Mouse (Mus musculus): ENCODE measurements around the gene Gm17402.

Gene Gm17402

GRCm38 (mm10) chr3:67375063-67375462 is at the start of gene Gm17402:
TSS of gene Gm17402 (minus strand) at chr3:67375163.
- no peak for DNase-seq

DNA sequence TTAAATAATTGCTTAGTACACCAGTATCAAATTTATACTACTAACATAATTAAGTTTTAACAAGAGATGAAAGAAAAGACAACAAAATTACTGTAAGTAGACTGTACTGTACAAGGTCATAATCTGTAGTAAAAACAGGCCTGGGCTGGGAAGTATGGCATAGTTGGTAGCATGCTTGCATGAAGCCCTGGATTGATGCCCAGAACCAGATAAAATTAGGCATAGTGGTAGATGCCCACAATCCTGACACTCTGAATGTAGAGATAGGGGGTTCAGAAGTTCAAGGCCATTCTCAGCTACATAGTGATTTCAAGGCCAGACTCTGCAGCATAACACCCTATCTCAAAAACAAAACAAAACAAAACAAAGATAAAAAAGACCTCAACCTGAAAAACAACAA is 3.3 kb upstream of the Gm17402 start:
- DNase-seq: no peak

GRCm38 (mm10) chr3:67374360-67374778 is 594 bp downstream of the Gm17402 start:
- DNase-seq: no peak

- peak; percentile 87 for DNase-seq
Measured at GRCm38 (mm10) chr3:67373872-67374271, 1.1 kb downstream of the Gm17402 start, which contains the start of gene Mlf1. TSS of gene Mlf1 (plus strand) at chr3:67374097.

GRCm38 (mm10) chr3:67372781-67373180 is 2.2 kb downstream of the Gm17402 start:
- no peak for DNase-seq

DNA sequence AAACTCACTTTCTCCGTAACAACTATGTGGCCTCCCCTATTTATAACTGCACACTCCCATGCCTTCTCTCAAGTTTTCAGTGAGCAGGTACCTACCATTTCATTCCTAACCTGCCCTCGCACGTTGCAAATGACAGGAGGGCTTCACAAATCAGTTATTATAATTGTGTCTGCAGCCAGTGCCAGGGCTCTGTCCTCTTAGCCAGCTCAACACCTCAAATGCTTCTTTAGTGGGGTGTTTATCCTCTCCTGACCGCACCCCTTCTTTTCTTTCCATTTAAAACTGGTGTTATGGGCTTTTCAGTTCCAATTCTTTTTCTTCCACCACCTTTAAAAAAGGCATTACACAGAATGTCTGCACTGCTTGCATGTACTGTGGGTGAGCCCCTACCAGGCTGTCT is 2.8 kb downstream of the Gm17402 start:
- no peak for DNase-seq

- no peak for DNase-seq
Measured at GRCm38 (mm10) chr3:67369407-67370079, 5.4 kb downstream of the Gm17402 start.

- DNase-seq: no peak
Measured at GRCm38 (mm10) chr3:67367481-67367880, 7.5 kb downstream of the Gm17402 start.

DNA sequence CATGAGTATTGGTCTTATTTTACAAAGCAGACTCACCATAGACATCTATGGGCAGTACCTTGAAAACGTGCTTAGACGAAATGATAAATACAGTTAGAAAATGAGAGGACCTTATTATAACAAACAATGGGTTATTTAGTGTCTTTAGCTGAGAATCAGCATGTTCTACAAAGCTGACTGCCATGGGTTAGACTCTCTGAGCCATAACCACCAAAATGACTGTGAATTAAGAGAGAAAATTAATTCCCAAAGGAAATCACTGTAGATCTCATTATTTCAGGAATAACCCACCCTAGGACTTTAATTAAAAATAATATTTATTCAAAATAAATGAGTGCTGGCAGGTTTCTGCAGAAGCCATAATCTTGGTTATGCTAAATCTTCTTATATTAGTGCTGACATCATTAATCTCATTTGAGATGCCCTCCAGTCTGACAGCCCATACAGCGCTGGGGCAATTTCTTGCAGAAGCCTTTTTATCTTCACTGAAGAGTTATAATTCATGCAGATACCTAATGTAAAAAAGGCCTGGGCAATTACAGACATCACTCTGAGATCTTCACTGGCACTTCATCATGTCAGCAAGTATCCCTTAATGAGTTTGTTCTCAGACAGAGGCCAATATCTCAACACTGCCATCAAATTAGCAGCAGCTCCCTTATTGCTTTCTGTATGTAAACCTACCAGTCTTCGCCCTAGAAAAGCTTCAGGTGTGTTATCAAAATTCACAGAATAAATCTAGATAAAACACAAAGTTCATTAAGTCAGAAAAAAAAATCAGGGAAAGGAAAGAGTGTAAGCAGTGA is 8.7 kb downstream of the Gm17402 start:
- DNase-seq: no peak

DNA sequence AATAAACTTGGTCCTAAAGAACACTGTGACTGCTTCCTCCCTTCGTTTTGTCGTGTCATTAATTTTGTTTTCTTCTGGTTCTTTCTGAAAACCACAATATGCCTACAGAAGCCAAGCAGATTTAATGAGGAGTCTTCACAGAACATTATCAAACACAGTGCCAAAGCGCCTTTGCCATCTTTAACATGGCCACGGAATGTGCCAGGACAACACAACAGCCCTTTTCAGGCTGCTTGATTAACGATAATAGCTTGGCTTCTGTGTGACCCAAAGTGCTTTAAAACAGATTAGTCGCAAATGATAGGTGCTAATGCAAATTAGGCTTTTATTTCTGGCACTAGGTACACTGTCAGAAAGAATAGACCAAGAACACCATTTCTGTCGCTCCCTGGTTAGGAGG is 16.6 kb downstream of the Gm17402 start:
- no peak for DNase-seq

DNA sequence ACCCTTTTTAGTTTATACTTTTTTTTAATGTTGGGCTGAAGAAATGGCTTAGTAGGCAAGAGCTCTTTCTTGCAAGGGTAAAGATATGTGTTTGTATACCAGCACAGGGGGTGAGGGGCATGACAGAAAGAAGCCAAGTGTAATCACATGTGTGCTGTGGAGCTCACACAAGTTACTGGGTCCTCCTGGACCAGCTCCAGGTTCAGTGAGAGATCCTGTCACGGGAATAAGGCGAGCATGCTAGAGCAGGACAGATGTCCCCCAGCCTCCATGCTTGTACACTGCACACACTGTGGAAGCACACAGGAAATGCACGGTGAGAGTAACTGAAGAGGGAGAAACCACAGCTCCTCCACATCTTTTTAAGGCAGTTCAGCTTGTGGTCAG is 22.2 kb downstream of the Gm17402 start:
- no peak for DNase-seq

- peak; percentile 7 for DNase-seq
Measured at GRCm38 (mm10) chr3:67352128-67352762, 22.7 kb downstream of the Gm17402 start.

- no peak for DNase-seq
Measured at GRCm38 (mm10) chr3:67351406-67352127, 23.4 kb downstream of the Gm17402 start.

DNA sequence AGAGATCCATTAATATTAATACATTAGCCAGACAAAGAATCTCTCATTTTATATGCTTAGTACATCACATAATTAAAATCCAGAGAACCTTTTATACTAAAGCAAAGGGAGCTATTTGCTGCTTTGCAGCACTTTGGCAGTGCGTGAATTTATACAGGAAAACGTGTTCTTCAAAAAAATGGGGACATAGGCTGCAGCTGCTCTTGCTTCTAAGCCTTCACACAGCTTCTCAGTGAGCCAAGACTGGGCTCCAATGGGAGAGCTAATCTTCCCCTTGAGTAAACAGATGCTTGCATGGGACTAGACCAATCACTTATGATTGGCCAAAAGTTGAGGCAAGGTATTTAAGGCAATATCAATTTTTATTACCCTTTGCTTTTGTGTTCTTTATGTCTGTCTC is 28.3 kb downstream of the Gm17402 start:
- no peak for DNase-seq

DNA sequence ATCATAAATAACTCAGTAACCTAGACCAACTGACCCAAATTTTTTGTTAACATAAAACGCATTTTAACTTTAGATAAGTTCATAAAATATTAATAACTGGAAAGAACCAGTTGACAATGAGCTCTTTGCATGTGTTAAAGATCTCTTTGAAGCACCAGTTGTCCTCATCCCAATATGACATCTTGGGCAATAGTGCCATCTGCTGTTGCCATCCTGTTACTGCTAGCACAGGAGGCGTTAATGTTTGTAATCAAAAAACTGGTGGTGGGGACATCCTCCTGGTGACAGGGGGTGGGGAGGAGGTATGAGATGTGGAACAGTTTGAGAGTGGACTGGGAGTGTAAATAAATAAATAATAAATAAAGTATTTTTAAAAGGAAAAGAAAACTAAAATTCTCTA is 30.4 kb downstream of the Gm17402 start:
- peak; percentile 43 for DNase-seq

- DNase-seq: no peak
Measured at GRCm38 (mm10) chr3:67343004-67343662, 31.8 kb downstream of the Gm17402 start.

DNA sequence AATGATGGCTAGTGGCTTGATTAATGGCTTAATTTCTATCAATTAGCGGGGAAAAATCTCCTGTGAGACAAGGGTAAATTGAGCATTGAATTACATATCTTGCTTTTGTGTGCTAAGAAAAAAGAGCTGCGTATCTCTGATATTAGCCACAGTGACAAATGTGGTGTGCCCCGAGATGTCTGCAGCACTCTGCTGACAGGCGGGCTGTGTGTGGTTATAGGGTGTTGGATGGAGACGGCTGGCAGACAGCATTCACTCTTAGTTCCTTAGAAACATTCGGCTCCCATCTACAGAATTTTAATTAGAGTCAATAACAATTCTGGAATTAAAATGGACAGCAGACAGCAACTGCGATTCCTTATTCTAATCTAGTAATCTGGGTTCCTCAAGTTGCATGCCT is 34.0 kb downstream of the Gm17402 start:
- DNase-seq: no peak

DNA sequence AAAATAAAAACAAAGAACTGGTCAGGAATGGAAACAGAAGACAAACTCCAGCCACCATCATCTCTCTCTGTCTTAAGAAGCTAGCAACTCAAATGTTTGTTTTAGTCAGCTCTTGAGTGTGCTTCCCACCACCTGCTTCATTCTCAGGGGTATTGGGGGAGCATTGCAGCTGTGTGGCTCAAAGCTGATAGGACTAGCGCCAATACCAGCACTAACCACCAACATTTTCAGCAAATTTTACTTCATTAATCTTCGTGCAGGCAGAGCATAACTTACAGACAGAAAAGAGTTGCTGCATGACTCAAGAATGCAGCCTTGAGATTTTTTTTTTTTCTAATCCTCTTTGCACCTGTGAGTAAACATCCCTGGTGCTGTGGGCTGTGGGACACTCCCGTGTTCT is 35.4 kb downstream of the Gm17402 start:
- DNase-seq: no peak

DNA sequence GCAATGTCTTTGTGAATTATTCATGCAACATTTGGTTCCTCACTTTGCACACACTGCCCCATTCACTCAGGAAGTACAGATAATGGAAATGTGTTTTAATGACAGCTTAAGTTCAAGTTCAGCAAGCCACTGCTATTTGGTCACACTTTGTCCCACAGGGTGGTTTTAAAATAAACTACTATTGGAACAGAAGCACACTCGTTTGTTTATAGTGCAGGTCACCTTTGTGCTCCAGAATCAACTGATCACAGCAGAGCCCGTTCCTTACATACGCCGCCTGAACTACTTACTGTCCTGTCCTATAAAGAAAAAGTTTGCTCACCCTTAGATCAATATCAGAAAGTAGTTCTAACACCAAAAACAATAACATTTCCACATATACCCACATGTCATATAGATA is 52.5 kb downstream of the Gm17402 start:
- no peak for DNase-seq

Measured in layer of hippocampus, adult 9-11 months (tissue).